Mouse (Mus musculus) urinary bladder, postnatal 36 days (tissue): Measurements from ENCODE around the gene Zfp160.
"Not testable (repeated sequence)": the region's sequence is repeated elsewhere in the genome, so short reads cannot be mapped to it uniquely, and the experiment has no call there.

Experiments
- DNase-seq, 2 experiments: peaks; one replicate each; pipeline ENCODE4 v3.0.0; 2022; ENCODE audit warnings: low spot score in 2 of 2, mixed read lengths in 1 of 2

The Zfp160 gene

DNA sequence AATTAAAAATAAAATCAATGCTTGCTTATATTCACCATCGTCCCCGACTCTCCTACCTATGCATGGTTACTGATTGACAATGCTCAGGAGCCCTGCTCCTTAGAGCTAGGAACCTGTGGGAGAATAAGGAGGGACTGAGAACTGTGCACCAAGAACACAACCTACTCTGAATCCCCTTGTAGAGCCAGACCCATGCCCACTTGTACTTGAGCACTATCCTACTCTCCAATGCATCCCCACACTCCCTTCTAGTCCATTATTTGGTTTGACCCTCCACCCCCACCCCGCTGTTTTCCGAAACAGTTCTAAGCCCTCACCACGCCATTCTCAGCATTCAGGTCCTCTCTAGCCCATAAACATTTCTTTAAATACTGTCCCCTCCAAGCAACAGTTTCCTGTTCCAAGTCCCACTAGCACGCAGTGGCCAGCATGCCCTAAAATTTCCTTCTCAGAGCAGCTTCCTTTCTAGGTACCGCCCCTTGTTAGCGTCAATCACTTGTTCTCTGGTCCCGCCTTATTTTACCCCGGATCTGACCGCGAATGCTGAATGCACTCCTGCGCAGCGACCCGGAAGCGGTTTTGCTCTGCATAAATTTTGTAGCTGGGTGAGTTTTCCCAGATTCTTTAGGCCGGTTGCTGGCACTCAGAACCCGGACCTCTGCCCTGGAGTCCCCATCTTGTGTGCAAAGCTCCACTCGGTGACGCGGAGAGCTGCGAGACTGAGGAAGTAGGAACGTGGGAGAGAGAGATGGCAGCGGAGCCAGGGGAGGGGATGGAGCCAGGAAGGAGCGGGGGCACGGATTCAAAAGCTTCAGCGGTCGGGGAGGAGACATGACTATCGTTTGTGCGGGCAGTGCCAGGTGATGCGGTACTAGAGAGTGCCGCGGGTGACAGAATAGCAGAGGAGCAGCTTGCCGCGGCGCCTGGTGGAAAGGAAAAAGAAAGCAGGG lies at the start of gene Zfp160:
TSS of gene Zfp160 (plus strand) at position 522 of the 950 bp plus-strand sequence.
- peak; percentile 77 to 88 for DNase-seq

DNA sequence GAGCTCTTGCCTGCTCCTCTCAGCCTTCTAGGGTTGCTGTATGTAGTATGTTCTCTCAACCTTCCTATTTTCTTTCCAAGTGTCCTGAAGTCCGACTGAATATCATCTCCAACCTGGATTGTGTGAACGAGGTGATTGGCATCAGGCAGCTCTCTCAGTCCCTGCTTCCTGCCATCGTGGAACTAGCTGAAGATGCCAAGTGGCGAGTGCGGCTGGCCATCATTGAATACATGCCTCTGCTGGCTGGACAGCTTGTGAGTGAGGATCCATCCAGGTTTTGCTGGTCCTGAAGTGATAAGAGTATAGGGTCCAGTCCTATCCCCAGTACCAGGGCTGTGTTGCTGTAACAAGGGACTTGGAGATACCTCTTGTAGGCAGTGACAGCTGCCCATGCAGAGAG lies 48.3 kb upstream of the Zfp160 start:
- no peak for DNase-seq

DNA sequence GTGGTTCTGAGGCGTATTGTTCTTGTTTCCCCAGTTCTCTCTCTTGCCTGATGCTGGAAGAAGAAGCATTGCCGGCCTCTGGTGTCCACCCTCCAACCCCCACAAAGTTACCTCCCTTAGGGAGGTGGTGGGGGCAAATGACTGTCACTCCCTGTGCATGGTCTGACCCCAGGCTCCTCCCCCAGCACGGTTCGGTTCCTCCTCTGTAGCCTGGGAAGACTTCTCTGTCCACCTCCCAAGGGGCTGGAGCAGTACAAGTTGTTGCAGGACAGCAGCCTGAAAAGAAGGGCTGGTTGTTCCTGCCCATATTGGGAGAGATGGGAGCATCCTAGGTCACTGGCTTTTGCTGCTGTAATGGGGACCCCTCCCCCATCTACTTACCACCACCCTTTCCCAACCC lies 43.3 kb upstream of the Zfp160 start:
- no peak for DNase-seq

DNA sequence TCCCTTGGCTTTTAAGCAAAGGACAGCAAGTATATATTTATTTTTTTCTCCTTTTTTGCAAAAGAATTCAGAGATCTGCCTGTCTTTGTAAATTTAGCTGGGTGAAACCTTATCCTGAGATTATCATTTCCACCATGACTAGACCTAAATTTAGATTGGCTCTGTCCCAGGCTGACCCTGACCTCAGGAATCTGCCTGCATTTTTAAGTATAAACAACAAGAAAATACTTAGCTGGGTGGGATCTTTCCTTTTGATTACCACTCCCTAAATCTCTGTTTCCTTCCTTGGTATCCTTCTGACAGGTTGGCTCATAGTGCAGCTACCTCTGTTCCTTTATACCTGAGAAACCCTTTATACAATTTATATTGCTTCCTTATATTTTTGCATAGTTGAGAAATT lies 42.0 kb upstream of the Zfp160 start:
- no peak for DNase-seq

DNA sequence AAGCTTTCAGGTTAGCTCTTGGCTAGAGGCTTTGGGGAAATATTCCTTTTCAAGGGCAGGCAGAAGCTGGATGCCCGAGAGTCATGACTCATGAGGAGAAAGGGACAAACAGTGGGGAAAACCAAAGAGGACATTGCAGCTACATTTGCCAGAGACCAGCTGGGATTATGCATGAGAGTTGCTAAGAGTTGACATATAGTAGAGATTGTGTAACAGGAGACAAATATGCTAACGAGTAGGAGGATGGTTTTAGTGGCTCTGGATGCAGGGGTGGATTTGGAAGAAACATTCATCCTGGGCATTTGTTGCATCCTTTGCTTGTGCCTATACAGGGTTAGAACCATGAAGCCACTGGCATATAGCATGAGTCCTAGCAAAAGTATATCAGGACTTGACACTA lies 15.0 kb upstream of the Zfp160 start:
- no peak for DNase-seq

DNA sequence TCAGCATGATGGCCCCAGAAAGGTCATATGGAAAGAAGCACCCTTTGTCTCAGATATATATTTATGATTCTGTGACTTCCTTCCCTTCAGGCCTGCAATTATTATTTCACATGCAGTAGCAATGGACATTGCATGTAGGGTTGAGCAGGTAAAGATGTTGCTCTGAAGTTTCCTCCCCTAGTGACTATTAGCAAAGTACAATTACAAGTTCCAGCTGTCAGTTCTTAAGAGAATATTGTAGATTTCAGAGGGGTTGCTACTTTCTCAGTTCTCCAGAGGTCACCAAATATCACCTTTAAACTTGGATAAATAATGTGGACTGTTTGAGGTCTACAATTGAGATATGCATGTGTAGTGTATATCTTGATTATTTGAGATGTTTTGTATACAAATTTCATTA lies 12.3 kb upstream of the Zfp160 start, which contains the start of gene Vmn1r233:
TSS of gene Vmn1r233 (minus strand) at position 101 of the 400 bp plus-strand sequence.
- DNase-seq: no peak

DNA sequence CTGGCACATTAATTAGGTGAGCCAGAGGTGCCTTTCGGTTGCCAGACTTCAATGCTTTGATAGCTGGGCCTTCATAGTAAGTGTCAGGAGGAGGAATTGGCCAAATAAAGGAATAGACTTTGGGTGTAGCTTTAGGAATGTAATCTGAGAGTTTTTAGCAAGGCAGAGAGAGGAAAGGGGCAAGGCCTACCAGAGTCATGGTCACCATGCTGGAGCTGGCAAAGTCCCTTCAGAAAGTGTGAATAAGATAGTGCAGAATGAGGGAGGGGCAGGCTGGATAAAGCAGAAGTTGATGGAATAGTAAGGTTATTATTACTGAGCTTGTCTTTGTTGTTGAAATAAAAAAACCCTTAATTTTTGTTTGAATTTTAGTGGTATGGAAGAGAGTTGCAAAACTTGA lies 1.0 kb downstream of the Zfp160 start:
- no peak for DNase-seq

DNA sequence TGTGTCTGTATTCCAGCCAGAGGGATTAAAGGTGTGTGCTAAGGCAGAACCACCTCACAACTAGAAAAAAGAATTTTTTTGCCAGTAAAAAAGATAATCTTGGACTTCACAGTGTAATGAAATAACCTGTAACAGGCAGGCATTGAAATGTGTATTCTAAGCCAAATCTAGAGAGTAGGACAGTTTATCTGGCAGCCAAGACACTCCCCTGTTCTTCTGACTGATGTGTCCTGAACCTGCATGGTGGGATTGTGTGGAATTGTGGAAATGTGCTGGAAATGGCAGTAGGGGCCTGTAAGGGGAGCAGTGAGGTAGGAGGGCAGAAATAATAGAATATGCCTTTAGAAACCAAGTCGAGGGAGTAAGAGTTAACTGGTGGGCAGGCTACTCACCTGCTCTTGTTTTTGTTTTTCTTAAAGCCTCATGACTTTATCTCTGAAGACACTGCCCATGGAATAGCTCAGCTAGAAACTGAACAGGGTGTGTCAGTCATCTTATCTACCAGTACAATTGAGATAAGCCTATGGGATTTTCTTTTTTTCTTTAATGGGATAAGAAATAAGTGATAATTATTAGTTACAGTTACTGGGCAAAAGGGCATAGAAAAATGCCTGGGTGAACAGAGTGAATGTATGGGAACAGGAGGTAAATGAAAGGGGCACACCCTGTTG lies 9.8 kb downstream of the Zfp160 start:
- no peak for DNase-seq

DNA sequence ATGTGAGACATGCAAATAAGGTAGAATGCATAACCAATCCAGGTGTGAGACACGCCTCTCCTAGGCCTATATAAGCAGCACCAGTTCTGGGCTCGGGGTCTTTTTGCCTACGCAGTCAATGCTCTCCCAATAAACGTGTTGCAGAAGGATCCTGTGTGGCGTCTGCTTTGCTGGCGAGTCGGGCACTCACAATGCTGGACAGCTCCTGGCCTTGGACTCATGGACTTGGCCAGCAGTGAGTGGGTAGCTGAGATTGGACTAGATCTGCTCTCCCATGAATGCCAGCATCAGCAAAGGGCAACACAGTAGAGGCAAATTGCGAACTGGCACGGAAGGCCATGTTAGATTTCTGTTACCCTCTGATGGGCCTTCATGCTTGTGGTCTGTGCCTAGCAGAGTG lies 39.3 kb downstream of the Zfp160 start:
- not testable (repeated sequence) for DNase-seq

DNA sequence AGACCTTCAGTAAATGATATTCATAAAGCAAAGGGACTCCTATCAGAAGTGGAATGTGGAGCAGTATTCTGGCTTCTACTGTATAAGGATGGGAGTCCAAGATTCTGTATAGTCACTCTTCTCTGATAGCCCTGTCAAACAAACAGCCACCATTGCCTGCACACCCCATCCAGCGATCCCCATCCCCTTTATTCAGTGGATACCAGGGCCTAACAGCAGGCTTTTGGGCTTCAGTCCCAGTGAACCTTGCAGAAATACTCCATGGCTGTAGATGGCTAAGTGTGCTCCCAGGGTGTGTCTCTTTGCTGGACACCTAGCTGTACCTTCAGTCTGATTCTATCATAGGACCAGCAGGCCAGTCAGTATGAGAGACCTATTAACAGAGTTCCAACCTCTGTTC lies 42.2 kb downstream of the Zfp160 start:
- DNase-seq: no peak

DNA sequence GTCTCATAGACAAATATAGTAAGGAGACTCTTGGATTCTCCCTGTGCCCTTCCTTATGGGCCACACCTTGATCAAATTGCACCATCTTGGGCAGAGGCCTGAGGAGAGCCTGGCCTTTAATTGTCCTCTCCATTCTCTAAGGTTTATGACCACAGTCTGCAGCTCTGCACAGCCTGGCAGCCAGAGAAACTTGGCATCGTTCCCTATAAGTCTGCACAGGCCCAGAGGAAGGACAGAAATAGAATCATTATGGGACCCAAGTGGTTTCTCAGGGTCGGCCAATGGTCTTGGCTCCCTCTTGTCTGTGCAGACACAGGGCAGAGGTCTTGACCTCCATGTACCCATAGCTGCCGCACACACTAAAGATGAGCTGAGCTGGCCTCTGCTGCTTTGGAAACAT lies 42.6 kb downstream of the Zfp160 start:
- DNase-seq: not testable (repeated sequence)

DNA sequence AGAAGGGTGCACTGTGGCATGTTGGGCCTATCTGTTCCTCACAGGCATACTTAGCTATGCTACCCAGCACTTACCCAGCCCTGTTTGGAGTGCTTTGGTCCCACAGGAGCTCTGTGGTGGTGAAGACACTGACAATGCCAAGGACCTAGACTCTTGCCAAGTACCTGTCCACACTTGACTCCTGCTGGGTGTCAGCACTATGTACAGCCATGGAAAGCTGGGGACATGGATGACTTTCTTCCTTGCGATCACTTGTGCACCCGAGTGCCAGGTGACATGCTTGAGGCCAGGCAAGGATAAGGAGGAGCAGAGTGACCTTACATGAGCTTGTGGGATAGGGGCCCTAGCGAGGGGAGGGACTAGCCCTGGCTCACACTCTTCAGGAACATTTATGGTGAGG lies 43.2 kb downstream of the Zfp160 start:
- DNase-seq: not testable (repeated sequence)

DNA sequence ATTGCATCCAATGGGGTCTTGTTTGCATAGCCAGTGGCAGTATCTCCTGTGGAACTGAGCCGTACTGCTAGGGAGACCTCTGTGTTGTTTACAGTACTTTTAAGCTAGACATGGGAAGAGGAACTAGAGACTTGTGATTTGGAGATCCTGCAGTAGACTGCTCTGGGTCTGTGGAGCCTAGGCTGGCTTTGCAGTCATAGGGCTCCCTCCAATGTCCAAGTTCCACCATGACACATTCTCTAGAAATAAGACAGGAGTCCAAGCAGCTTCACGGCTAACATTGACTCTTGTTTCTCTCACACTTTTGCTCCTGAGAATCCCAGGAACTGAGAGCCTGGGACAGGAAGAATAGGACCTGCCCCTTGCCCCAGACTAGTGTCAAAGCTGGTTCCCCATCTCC lies 44.6 kb downstream of the Zfp160 start:
- no peak for DNase-seq

DNA sequence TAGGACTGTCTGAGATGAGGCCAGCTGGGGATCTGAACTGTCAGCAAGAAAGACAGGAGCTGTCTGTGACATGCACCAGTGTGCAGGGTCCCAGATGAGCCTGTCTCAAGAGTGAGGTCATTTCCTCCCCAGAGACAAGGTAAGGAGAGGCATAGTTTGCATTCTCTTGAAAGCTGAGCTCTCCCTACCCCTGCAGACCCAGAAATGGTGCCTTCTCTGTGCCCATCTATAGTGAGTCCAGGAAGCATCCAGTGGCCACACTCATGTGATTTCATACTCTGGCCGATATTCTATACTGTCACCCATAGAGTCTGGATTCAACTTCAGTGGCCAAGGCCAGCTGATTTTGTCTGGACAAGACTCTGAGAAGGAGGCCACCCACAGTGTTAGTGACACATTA lies 46.4 kb downstream of the Zfp160 start:
- not testable (repeated sequence) for DNase-seq

DNA sequence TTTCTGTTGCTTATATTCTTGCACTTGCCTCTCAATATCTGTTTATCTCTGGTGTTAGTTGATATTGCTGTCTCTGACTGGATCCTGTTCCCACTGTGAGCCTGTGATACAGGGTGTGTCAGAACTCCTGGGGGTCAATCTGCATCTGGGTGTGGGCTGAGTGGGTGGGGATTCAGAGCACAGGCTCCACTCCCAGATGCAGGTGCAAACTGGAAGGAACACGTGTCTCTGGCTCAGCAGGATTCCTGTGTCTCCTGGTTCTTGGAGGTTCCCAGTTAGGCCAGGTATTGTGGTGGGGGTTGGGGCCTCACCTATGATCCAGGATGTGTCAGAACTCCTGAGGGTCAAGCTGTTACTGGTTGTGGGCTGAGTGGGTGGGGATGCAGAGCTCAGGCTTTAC lies 56.8 kb downstream of the Zfp160 start:
- DNase-seq: no peak

DNA sequence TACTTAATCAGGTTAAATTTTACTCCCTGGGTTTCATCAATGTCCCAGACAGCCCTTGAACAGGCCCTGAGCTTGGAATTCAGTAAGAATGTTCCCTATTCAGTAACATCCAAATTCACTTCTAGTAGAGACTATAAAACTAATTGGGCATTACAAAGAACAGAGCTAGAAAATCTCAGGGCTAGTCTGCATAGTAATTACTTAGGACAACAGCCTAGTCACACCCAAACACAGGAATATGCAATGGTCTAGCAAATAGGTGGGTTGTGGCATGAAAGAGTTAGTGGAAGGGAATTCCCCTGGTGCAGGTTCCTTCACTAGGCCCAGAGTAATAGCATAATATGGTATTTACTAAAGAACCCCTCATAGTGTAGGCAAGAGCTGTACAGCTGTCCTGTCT lies 58.3 kb downstream of the Zfp160 start:
- no peak for DNase-seq

DNA sequence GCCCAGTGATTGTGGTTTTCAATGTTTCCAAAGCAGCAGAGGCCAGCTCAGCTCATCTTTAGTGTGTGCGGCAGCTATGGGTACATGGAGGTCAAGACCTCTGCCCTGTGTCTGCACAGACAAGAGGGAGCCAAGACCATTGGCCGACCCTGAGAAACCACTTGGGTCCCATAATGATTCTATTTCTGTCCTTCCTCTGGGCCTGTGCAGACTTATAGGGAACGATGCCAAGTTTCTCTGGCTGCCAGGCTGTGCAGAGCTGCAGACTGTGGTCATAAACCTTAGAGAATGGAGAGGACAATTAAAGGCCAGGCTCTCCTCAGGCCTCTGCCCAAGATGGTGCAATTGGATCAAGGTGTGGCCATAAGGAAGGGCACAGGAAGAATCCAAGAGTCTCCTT lies 60.7 kb downstream of the Zfp160 start:
- DNase-seq: not testable (repeated sequence)

DNA sequence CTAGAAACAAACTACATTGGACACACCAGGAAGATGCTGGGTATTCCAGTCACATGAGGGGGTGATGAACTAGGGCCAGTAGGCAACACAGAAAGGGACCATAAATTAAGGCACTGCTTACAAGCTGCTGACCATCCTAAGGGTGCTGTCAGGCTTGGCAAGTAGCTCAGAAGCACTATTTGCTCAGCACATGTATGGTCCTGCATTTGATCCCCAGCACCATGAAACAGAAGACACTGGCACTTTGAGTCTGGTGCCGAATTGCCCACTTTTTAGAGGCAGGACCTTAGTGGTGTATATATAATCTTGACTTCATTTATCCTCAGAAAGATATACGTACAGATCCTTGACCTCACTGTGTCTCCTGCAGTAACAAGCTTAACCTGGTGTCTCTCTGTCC lies 62.3 kb downstream of the Zfp160 start:
- not testable (repeated sequence) for DNase-seq
